Comparison of ENCODE assay signal across 8 mouse cellular contexts in genomic region chr9:21547075-21547941, GRCm38 (mm10). TPM values are rescaled to one million over a fixed set of nuclear protein-coding genes. Genes with fewer than 3 reads are reported as not detected.
DNase-seq lines count a peak whose midpoint lies in the region; ATAC-seq lines count a peak whose summit lies in the region.

No protein-coding gene starts in this region.

- intact Hi-C loops in left cerebral cortex, postnatal 14 days (cut with DNase I) = loop anchor here (2.0 kb wide), 1 partner anchor 45 kb away; the partner anchor contains the start of genes Timm29 and Yipf2

- ATAC-seq in hindbrain, embryonic 15.5 days (ENCODE audit: low FRiP score, low read depth) = peak; percentile 33

- H3K9ac ChIP-seq in hindbrain, embryonic 15.5 days = peak overlapping the region; percentile 95

- peak overlapping the region; percentile 99 for H3K27ac ChIP-seq in hindbrain, embryonic 15.5 days (replicated peaks)

- H3K4me1 ChIP-seq in hindbrain, embryonic 15.5 days (replicated peaks) = peaks cover 24% of the 10 kb centered on the region

- peak overlapping the region; percentile 61 for H3K4me2 ChIP-seq in hindbrain, embryonic 15.5 days

- no peaks in the 10 kb centered on the region for H3K9me3 ChIP-seq in hindbrain, embryonic 15.5 days

- H3K36me3 ChIP-seq in hindbrain, embryonic 15.5 days = no peaks in the 10 kb centered on the region; the same call in 1 of the 2 replicates

- WGBS in hindbrain, embryonic 15.5 days = under 1% methylated on average over 45 of the region's 66 CpGs

- peak; percentile 65 for DNase-seq in layer of hippocampus, adult 11-12 months (ENCODE audit: low spot score)
- no peak for DNase-seq in layer of hippocampus, adult 9-10 months (ENCODE audit: low spot score)
- DNase-seq in cerebellum, adult 9-10 months = peak; percentile 79
- DNase-seq in frontal cortex, postnatal 14 days (ENCODE audit: low spot score in 2 of 2) = peak; percentile 44 to 45
- DNase-seq in left cerebral cortex, postnatal 14 days (ENCODE audit: low spot score in 2 of 2) = peak; percentile 45 to 62
- peak; percentile 51 for DNase-seq in mesoderm, embryonic 11.5 days (ENCODE audit: low read depth, low spot score)
- DNase-seq in skeletal muscle tissue, adult 2 months (ENCODE audit: low read depth, low spot score) = peak; percentile 64

- H3K4me3 ChIP-seq in hindbrain, embryonic 15.5 days = peak overlapping the region; percentile 87

- H3K27me3 ChIP-seq in hindbrain, embryonic 15.5 days = no peaks in the 10 kb centered on the region

RNA-seq across cellular contexts. Expression of gene Carm1, which starts 0.6 kb away (rescaled TPM):
- 42.6 and 46.1 TPM in 2 replicates for polyA plus RNA-seq in hindbrain, embryonic 15.5 days (2015; fragmentation: Nextera tagmentation; extraction: Ambion mirVana)
- total RNA-seq in left cerebral cortex, postnatal 14 days (2021) = 10 to 100 TPM; 68.8 to 76.2 TPM

RNA-seq across cellular contexts. Expression of gene AB124611, which starts 21.3 kb away (rescaled TPM):
- 2.5 and 3.1 TPM in 2 replicates for polyA plus RNA-seq in hindbrain, embryonic 15.5 days (2015; fragmentation: Nextera tagmentation; extraction: Ambion mirVana)
- total RNA-seq in left cerebral cortex, postnatal 14 days (2021) = under 1 TPM in 1 of 2 experiments, not detected in 1; 0.47 TPM

RNA-seq across cellular contexts. Expression of gene Tmed1, which starts 37.3 kb away (rescaled TPM):
- 58.7 and 62.9 TPM in 2 replicates for polyA plus RNA-seq in hindbrain, embryonic 15.5 days (2015; fragmentation: Nextera tagmentation; extraction: Ambion mirVana)
- total RNA-seq in left cerebral cortex, postnatal 14 days (2021) = 10 to 100 TPM; 15.7 to 15.8 TPM

RNA-seq across cellular contexts. Expression of gene Timm29, which starts 45.2 kb away (rescaled TPM):
- 60.1 and 61.8 TPM in 2 replicates for polyA plus RNA-seq in hindbrain, embryonic 15.5 days (2015; fragmentation: Nextera tagmentation; extraction: Ambion mirVana)
- total RNA-seq in left cerebral cortex, postnatal 14 days (2021) = 10 to 100 TPM; 43.9 to 46.0 TPM

RNA-seq across cellular contexts. Expression of gene Yipf2, which starts 45.3 kb away (rescaled TPM):
- 25.1 and 25.2 TPM in 2 replicates for polyA plus RNA-seq in hindbrain, embryonic 15.5 days (2015; fragmentation: Nextera tagmentation; extraction: Ambion mirVana)
- 10 to 100 TPM; 17.5 to 19.2 TPM for total RNA-seq in left cerebral cortex, postnatal 14 days (2021)
